Mouse (Mus musculus) kidney, postnatal 10 days (tissue): ENCODE data around the gene Mphosph10.

Source experiments
- DNase-seq: peaks from one replicate; pipeline ENCODE4 v3.0.0; 2021; ENCODE audit warnings: mixed read lengths

The Mphosph10 gene

GRCm38 (mm10) chr7:64349147-64349861 is 42.8 kb downstream of the Mphosph10 start:
- DNase-seq: peak; percentile 34

- no peak for DNase-seq
Measured at GRCm38 (mm10) chr7:64347813-64348212, 44.3 kb downstream of the Mphosph10 start.

GRCm38 (mm10) chr7:64332686-64333085 is 59.4 kb downstream of the Mphosph10 start:
- no peak for DNase-seq

DNA sequence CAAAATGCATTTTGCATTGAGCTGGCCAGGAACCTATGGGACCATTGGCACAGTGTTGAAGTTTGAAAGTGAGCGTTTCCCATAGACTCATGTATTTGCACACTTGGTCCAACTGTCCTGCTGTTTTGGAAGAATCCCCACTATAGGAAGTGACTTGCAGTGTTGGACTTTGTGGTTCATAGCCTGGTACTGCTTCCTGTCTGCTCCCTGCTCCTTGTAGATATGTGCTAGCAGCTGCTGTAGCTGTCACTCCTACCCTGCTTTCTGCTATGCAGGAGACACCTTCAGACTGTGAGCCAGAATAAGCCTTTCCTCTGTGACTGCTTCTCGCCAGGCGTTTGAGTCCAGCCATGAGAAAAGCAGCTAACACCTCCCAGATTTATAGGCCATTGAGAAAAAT is 60.8 kb downstream of the Mphosph10 start:
- no peak for DNase-seq

GRCm38 (mm10) chr7:64327486-64327885 is 64.6 kb downstream of the Mphosph10 start:
- no peak for DNase-seq

DNA sequence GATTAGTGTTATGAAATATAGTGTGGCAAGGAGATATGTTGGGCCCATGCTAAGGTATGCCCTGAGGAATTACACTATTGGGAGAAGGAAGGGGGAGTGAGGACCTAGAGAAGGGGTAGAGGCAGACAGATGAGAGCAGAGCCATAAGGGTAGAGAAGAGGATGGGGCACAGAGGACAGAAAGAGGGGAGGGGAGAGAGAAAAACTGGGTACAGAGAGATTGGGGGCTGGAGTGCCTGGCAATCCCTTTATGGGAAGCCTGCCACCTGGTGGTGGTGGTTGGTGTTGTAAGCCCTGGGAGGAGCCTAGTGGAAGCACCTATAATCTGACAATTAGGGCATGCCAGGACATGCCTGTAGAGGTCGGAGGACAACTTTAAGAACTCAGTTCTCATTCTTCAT is 65.2 kb downstream of the Mphosph10 start:
- peak; percentile 89 for DNase-seq
